Mouse (Mus musculus) embryonic facial prominence, embryonic 12.5 days (tissue): ENCODE measurements at regions not wholly inside any gene's neighbourhood (a gene's known extent, or its start where the extent isn't known, plus 50 kb on each side); places are given as distances from the start of the nearest gene placed in this dataset.

ENCODE experiments used
- ATAC-seq: fragments of 200-750 bp; cut with Nextera tagmentation; 2 replicates; pipeline ENCODE4 v1.8.0; 2017; ENCODE audit not compliant: insufficient number of reproducible peaks, insufficient read depth, low FRiP score, low TSS enrichment
- H3K27ac ChIP-seq: fragments of 300-500 bp; sonication (generic); 2 replicates; pipeline ENCODE4 v1.5.1; 2016; ENCODE audit warnings: mild to moderate bottlenecking
- H3K27me3 ChIP-seq: fragments of 300-500 bp; sonication (generic); 2 replicates; pipeline ENCODE4 v1.6.1; 2016; ENCODE audit warnings: mild to moderate bottlenecking, moderate library complexity
- H3K36me3 ChIP-seq: fragments of 300-500 bp; sonication (generic); 2 replicates; pipeline ENCODE4 v1.6.1; 2016; ENCODE audit warnings: mild to moderate bottlenecking
- H3K4me1 ChIP-seq: fragments of 300-500 bp; sonication (generic); 2 replicates; pipeline ENCODE4 v1.6.1; 2016
- H3K4me2 ChIP-seq: fragments of 300-500 bp; sonication (generic); replicated peaks from 2 replicates; pipeline ENCODE4 v1.6.1; 2016; ENCODE audit warnings: mild to moderate bottlenecking, moderate library complexity
- H3K4me3 ChIP-seq: fragments of 300-500 bp; sonication (generic); 2 replicates; pipeline ENCODE4 v1.5.1; 2016; ENCODE audit warnings: mild to moderate bottlenecking
- H3K9ac ChIP-seq: fragments of 300-500 bp; sonication (generic); 2 replicates; pipeline ENCODE4 v1.6.1; 2016; ENCODE audit warnings: mild to moderate bottlenecking, moderate library complexity
- H3K9me3 ChIP-seq: fragments of 300-500 bp; sonication (generic); 2 replicates; pipeline ENCODE4 v1.6.1; 2016; ENCODE audit warnings: mild to moderate bottlenecking, moderate library complexity
- WGBS: fragments of 180-500 bp; shearing (Covaris S2); methylation state at CpG from one replicate; pipeline ENCODE4 v1.1.7; 2016; 5-methylcytosine and 5-hydroxymethylcytosine counted together

- H3K27me3 ChIP-seq = no peaks in the 10 kb centered on the region
- no peak overlapping the region for H3K4me2 ChIP-seq
- H3K9ac ChIP-seq = no peak overlapping the region
- ATAC-seq = 0 out of 2 replicates have a peak, but pooled peaks have one; percentile 56
- 0 out of 2 replicates have a peak overlapping the region, but pooled peaks have one; percentile 25 for H3K27ac ChIP-seq
- H3K4me3 ChIP-seq = no peak overlapping the region
- H3K4me1 ChIP-seq = peaks cover 14% of the 10 kb centered on the region; the same call in 1 of the 2 replicates
- WGBS = 41% methylated on average over 7 of the region's 7 CpGs
- H3K36me3 ChIP-seq = no peaks in the 10 kb centered on the region
- H3K9me3 ChIP-seq = no peaks in the 10 kb centered on the region
These were observed 124.8 kb downstream of the Mettl11b start for GRCm38 (mm10) chr1:163599926-163600890.

- H3K36me3 ChIP-seq = no peaks in the 10 kb centered on the region
- 82% methylated on average over 4 of the region's 4 CpGs for WGBS
These were observed 148.6 kb downstream of the Mettl11b start for GRCm38 (mm10) chr1:163576411-163576810.

GRCm38 (mm10) chr1:163575593-163575992 lies 149.4 kb downstream of the Mettl11b start:
- WGBS = 69% methylated on average over 2 of the region's 2 CpGs
- Histone ChIP-seq H3K4me1 (peaks cover 27% of the 10 kb centered on the region), H3K27ac (no peak overlapping the region), H3K4me3 (no peak overlapping the region), H3K9me3 (no peaks in the 10 kb centered on the region), H3K9ac (no peak overlapping the region), H3K27me3 (no peaks in the 10 kb centered on the region), H3K4me2 (no peak overlapping the region), H3K36me3 (no peaks in the 10 kb centered on the region)
- no peak for ATAC-seq

More at GRCm38 (mm10) chr1:163576411-163576810, 148.6 kb downstream of the Mettl11b start:
- Histone ChIP-seq H3K4me2 (no peak overlapping the region), H3K27ac (no peak overlapping the region), H3K4me1 (peaks cover 20% of the 10 kb centered on the region), H3K9ac (no peak overlapping the region), H3K27me3 (no peaks in the 10 kb centered on the region), H3K4me3 (no peak overlapping the region), H3K9me3 (no peaks in the 10 kb centered on the region)
- no peak for ATAC-seq

- peak overlapping the region; percentile 13; the same call in 1 of the 2 replicates for H3K4me2 ChIP-seq
- no peak overlapping the region for H3K9ac ChIP-seq
- H3K36me3 ChIP-seq = no peaks in the 10 kb centered on the region
- no peak overlapping the region for H3K4me3 ChIP-seq
- H3K4me1 ChIP-seq = peaks cover 27% of the 10 kb centered on the region
- no peaks in the 10 kb centered on the region for H3K9me3 ChIP-seq
- H3K27ac ChIP-seq = peak overlapping the region; percentile 72
- H3K27me3 ChIP-seq = no peaks in the 10 kb centered on the region
- ATAC-seq = peak; percentile 91
- 30% methylated on average over 16 of the region's 16 CpGs for WGBS
These were observed 150.4 kb downstream of the Mettl11b start for GRCm38 (mm10) chr1:163574409-163575161.

GRCm38 (mm10) chr1:163573533-163573932 lies 151.5 kb downstream of the Mettl11b start:
- Histone ChIP-seq H3K27me3 (no peaks in the 10 kb centered on the region), H3K9me3 (no peaks in the 10 kb centered on the region), H3K4me3 (no peak overlapping the region), H3K9ac (no peak overlapping the region), H3K4me1 (peaks cover 31% of the 10 kb centered on the region), H3K27ac (peak overlapping the region; percentile 72; the same call in 1 of the 2 replicates), H3K4me2 (no peak overlapping the region), H3K36me3 (no peaks in the 10 kb centered on the region)
- 93% methylated on average over 1 of the region's 1 CpGs for WGBS
- ATAC-seq = no peak

- Histone ChIP-seq H3K4me2 (no peak overlapping the region), H3K27me3 (no peaks in the 10 kb centered on the region), H3K4me1 (no peaks in the 10 kb centered on the region; the same call in 1 of the 2 replicates), H3K4me3 (no peak overlapping the region), H3K9me3 (no peaks in the 10 kb centered on the region), H3K9ac (no peak overlapping the region), H3K27ac (no peak overlapping the region), H3K36me3 (no peaks in the 10 kb centered on the region)
- WGBS = 73% methylated on average over 1 of the region's 1 CpGs
- ATAC-seq = no peak
These were observed 160.3 kb upstream of the Gorab start for GRCm38 (mm10) chr1:163563791-163564190.

DNA sequence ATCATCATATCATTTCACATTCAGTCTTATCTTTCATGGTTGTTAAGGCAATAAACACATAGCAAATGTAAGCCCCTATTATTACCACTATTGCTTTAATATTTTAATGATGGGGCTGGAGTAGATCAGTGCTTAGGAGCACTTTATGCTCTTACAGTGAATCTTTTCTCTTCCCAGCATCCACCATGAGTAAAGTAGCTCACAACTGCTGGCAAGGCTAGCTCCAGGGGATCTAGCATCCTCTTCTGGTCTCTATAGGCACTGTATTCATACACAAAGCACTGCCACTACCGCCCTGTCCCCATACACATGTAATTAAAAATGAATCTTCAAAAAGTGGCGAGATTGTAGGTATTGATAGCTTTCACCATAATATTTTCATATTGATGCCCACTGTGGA lies 159.6 kb upstream of the Gorab start:
- H3K27me3 ChIP-seq = no peaks in the 10 kb centered on the region
- 84% methylated on average over 2 of the region's 2 CpGs for WGBS
- no peak overlapping the region for H3K4me3 ChIP-seq
- ATAC-seq = no peak
- H3K9ac ChIP-seq = no peak overlapping the region
- no peak overlapping the region for H3K4me2 ChIP-seq
- no peak overlapping the region for H3K27ac ChIP-seq
- no peaks in the 10 kb centered on the region for H3K36me3 ChIP-seq
- H3K9me3 ChIP-seq = no peaks in the 10 kb centered on the region
- no peaks in the 10 kb centered on the region; the same call in 1 of the 2 replicates for H3K4me1 ChIP-seq

DNA sequence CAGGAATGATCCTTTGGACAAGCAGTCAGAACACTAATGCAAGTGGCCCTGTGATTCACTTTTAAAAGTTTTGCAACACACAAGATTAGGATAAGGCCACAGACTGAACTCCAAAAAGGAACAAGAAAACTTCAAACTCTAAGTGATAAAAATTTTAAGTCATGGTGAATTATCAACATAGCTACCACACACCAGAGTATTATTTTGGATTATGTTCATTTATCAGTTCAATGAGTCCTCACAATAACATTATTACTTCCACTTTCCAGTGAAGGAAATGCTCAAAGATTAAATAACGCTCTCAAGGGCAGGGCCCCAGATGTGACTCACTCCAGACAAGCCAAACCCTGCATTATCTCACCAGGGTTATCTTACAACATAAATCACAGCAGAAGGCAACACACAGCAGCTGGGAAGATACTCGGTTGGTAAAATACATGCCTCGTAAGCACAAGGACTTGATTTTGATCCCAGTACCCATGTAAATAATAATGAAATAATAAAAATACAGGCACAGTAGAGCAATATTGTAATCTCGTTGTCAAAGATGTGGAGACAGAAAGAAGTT lies 158.8 kb upstream of the Gorab start:
- 69% methylated on average over 4 of the region's 4 CpGs for WGBS
- Histone ChIP-seq H3K4me1 (no peaks in the 10 kb centered on the region; the same call in 1 of the 2 replicates), H3K4me3 (no peak overlapping the region), H3K4me2 (no peak overlapping the region), H3K9me3 (no peaks in the 10 kb centered on the region), H3K27ac (no peak overlapping the region), H3K27me3 (no peaks in the 10 kb centered on the region), H3K9ac (no peak overlapping the region), H3K36me3 (no peaks in the 10 kb centered on the region)
- no peak for ATAC-seq

GRCm38 (mm10) chr1:163561016-163561415 lies 157.5 kb upstream of the Gorab start:
- no peak for ATAC-seq
- no peaks in the 10 kb centered on the region for H3K27me3 ChIP-seq

DNA sequence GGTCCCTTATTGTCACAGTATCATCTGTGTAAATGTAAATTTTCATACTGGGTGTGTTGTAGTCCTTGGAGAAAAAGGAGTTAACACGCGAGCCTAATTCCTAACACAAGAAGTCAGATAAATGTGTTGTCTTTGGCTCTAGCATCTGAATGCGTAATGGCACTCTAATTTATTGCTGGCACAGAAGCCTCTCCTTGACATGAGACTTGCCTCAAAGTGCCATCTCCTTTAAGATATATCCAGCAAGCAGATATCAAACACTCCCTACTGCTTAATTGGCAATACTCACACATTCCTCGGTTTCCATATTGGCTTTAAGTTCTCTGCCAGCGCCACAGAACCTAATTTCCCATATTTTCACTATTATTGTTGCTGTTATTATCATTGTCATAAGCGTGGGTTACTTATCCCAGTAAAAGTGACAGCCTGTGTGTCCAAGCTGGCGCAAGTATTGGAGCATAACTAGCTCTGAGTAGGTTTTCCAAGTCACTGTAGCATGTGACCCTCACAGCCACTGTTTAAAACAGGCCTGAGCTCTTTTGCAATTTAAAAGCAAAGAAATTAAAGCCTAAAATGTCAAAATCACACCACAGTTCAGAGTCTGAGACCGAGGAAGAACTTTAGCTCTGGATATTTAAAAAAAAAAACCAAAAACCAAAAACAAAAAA lies 156.9 kb upstream of the Gorab start:
- Histone ChIP-seq H3K9me3 (no peaks in the 10 kb centered on the region), H3K27ac (no peak overlapping the region), H3K4me3 (no peak overlapping the region), H3K36me3 (no peaks in the 10 kb centered on the region), H3K9ac (no peak overlapping the region), H3K4me2 (no peak overlapping the region), H3K27me3 (no peaks in the 10 kb centered on the region), H3K4me1 (no peaks in the 10 kb centered on the region; the same call in 1 of the 2 replicates)
- ATAC-seq = no peak
- 90% methylated on average over 8 of the region's 8 CpGs for WGBS

More at GRCm38 (mm10) chr1:163561016-163561415, 157.5 kb upstream of the Gorab start:
- Histone ChIP-seq H3K4me3 (no peak overlapping the region), H3K36me3 (no peaks in the 10 kb centered on the region), H3K9ac (no peak overlapping the region), H3K4me2 (no peak overlapping the region), H3K4me1 (no peaks in the 10 kb centered on the region; the same call in 1 of the 2 replicates), H3K9me3 (no peaks in the 10 kb centered on the region), H3K27ac (no peak overlapping the region)
- 49% methylated on average over 5 of the region's 5 CpGs for WGBS

- H3K4me1 ChIP-seq = no peaks in the 10 kb centered on the region; the same call in 1 of the 2 replicates
- no peak for ATAC-seq
These were observed 154.4 kb upstream of the Gorab start for GRCm38 (mm10) chr1:163557875-163558274.

More at GRCm38 (mm10) chr1:163557875-163558274, 154.4 kb upstream of the Gorab start:
- no peak overlapping the region for H3K9ac ChIP-seq
- H3K36me3 ChIP-seq = no peaks in the 10 kb centered on the region
- no peak overlapping the region for H3K27ac ChIP-seq
- no peak overlapping the region for H3K4me2 ChIP-seq
- 78% methylated on average over 7 of the region's 7 CpGs for WGBS
- no peaks in the 10 kb centered on the region for H3K9me3 ChIP-seq
- no peak overlapping the region for H3K4me3 ChIP-seq
- H3K27me3 ChIP-seq = no peaks in the 10 kb centered on the region
